Comparison of ENCODE assay signal across 8 mouse cellular contexts in genomic region chr17:29491591-29492268, GRCm38 (mm10). TPM values are rescaled to one million over a fixed set of nuclear protein-coding genes. Genes with fewer than 3 reads are reported as not detected.
DNase-seq lines count a peak whose midpoint lies in the region; ATAC-seq and TF ChIP-seq lines count a peak whose summit lies in the region.

No protein-coding gene starts in this region.

- H3K27me3 ChIP-seq in forebrain, embryonic 13.5 days: no peaks in the 10 kb centered on the region
- H3K27me3 ChIP-seq in small intestine, adult 2 months (ENCODE audit: control insufficient read depth, insufficient read depth, low read length): no peaks in the 10 kb centered on the region

- peak overlapping the region; percentile 96 for H3K9ac ChIP-seq in forebrain, embryonic 13.5 days

- H3K4me3 ChIP-seq in brown adipose tissue, adult 24 weeks (ENCODE audit: insufficient read depth, low read depth, low read length): peak overlapping the region; percentile 98
- peak overlapping the region; percentile 93 for H3K4me3 ChIP-seq in forebrain, embryonic 13.5 days
- peak overlapping the region; percentile 92 for H3K4me3 ChIP-seq in small intestine, adult 2 months (ENCODE audit: low read depth, low read length)

- no peaks in the 10 kb centered on the region for H3K9me3 ChIP-seq in forebrain, embryonic 13.5 days (replicated peaks)

- no peak for ATAC-seq in cerebellum, adult (ENCODE audit: insufficient number of reproducible peaks, low FRiP score, low TSS enrichment)
- ATAC-seq in forebrain, embryonic 13.5 days: no peak

- no peak for TF ChIP-seq POLR2A in small intestine, adult 2 months (IDR thresholded peaks at IDR 0.05; ENCODE audit: low read depth, low read length)

- DNase-seq in cerebellum, adult 11 months: peak; percentile 56
- DNase-seq in heart, postnatal 4 days: peak; percentile 70
- peak; percentile 14 to 18 for DNase-seq in layer of hippocampus, postnatal 36 days
- DNase-seq in lung, postnatal 4 days: peak; percentile 62 to 75

- TF ChIP-seq CTCF in small intestine, adult 2 months (IDR thresholded peaks at IDR 0.05; ENCODE audit: extremely low read depth, insufficient read length, insufficient replicate concordance, low read depth, low read length): no peak

- 0 out of 2 replicates have a peak, but pooled peaks cover 3% of the 10 kb centered on the region for H3K4me1 ChIP-seq in brown adipose tissue, adult 24 weeks (ENCODE audit: control insufficient read depth, insufficient read depth, insufficient read length, low read length)
- H3K4me1 ChIP-seq in forebrain, embryonic 13.5 days: peaks cover 24% of the 10 kb centered on the region
- H3K4me1 ChIP-seq in small intestine, adult 2 months (ENCODE audit: control insufficient read depth, insufficient read depth, insufficient read length, low read length): peaks cover 16% of the 10 kb centered on the region; the same call in 1 of the 2 replicates

- H3K4me2 ChIP-seq in forebrain, embryonic 13.5 days: peak overlapping the region; percentile 94

- peak overlapping the region; percentile 72 for H3K27ac ChIP-seq in brown adipose tissue, adult 24 weeks (replicated peaks; ENCODE audit: low read depth, low read length)
- peak overlapping the region; percentile 93 for H3K27ac ChIP-seq in forebrain, embryonic 13.5 days
- H3K27ac ChIP-seq in small intestine, adult 2 months (ENCODE audit: insufficient read depth, low read depth, low read length): peak overlapping the region; percentile 93

- WGBS in forebrain, embryonic 13.5 days: under 1% methylated on average over 48 of the region's 48 CpGs
- WGBS in small intestine, adult 2 months: under 1% methylated on average over 48 of the region's 48 CpGs

- peaks cover 17% of the 10 kb centered on the region for H3K36me3 ChIP-seq in forebrain, embryonic 13.5 days (ENCODE audit: poor library complexity, severe bottlenecking)
- peaks cover 32% of the 10 kb centered on the region for H3K36me3 ChIP-seq in small intestine, adult 2 months (ENCODE audit: control insufficient read depth, insufficient read depth, low read length)

RNA-seq across cellular contexts. Expression of gene Pim1, which starts 1.2 kb away (rescaled TPM):
- polyA plus RNA-seq in brown adipose tissue, adult 24 weeks (2012; ENCODE audit: insufficient read depth, insufficient read length, missing spikeins): 77.0 and 152 TPM in 2 replicates
- 21.0 and 22.0 TPM in 2 replicates for polyA plus RNA-seq in forebrain, embryonic 13.5 days (2015; fragmentation: Nextera tagmentation; extraction: Ambion mirVana)
- total RNA-seq in heart, postnatal 4 days (2021): 10 to 100 TPM; 74.0 to 77.0 TPM
- 1 to 10 TPM; 3.7 to 5.9 TPM for total RNA-seq in layer of hippocampus, postnatal 36 days (2021)
- 38.9 and 160 TPM in 2 replicates for polyA plus RNA-seq in small intestine, adult 2 months (2012; rRNA removed)

RNA-seq across cellular contexts. Expression of gene Gm17657, which starts 57.7 kb away (rescaled TPM):
- polyA plus RNA-seq in brown adipose tissue, adult 24 weeks (2012; ENCODE audit: insufficient read depth, insufficient read length, missing spikeins): not detected in 2 replicates
- polyA plus RNA-seq in forebrain, embryonic 13.5 days (2015; fragmentation: Nextera tagmentation; extraction: Ambion mirVana): not detected in 2 replicates
- total RNA-seq in heart, postnatal 4 days (2021): not detected
- not detected for total RNA-seq in layer of hippocampus, postnatal 36 days (2021)
- polyA plus RNA-seq in small intestine, adult 2 months (2012; rRNA removed): not detected in 2 replicates

RNA-seq across cellular contexts. Expression of gene Tbc1d22b, which starts 57.9 kb away (rescaled TPM):
- polyA plus RNA-seq in brown adipose tissue, adult 24 weeks (2012; ENCODE audit: insufficient read depth, insufficient read length, missing spikeins): 7.2 and 8.4 TPM in 2 replicates
- 17.7 and 20.1 TPM in 2 replicates for polyA plus RNA-seq in forebrain, embryonic 13.5 days (2015; fragmentation: Nextera tagmentation; extraction: Ambion mirVana)
- total RNA-seq in heart, postnatal 4 days (2021): 10 to 100 TPM; 15.6 to 16.1 TPM
- total RNA-seq in layer of hippocampus, postnatal 36 days (2021): 10 to 100 TPM; 42.7 to 45.8 TPM
- polyA plus RNA-seq in small intestine, adult 2 months (2012; rRNA removed): 13.8 and 27.3 TPM in 2 replicates

Comparison
In these comparisons a context has a peak if more than half of its experiments do, and no peak if none do; other contexts are left out.
1. DNase-seq: peak in every context shown above with its lines; median percentile 70 in heart, postnatal 4 days; 68 in lung, postnatal 4 days; 56 in cerebellum, adult 11 months; 16 in layer of hippocampus, postnatal 36 days.